Mouse (Mus musculus) olfactory bulb, adult 2 months (tissue): ENCODE data around the gene Grk5. TPM values are rescaled to one million over a fixed set of nuclear protein-coding genes. Genes with fewer than 3 reads are reported as not detected.
A peak's percentile ranks its signal among the peaks of the same experiment; 100 is the strongest.

Experiments used
- H3K27ac ChIP-seq: fragments of 200-500 bp; 2 replicates; pipeline ENCODE4 v1.5.1; 2012; ENCODE audit warnings: low read depth, low read length; ENCODE audit not compliant: insufficient read depth
- H3K4me1 ChIP-seq: fragments of 200-500 bp; 2 replicates; pipeline ENCODE4 v1.6.1; 2012; ENCODE audit warnings: low read length; ENCODE audit not compliant: control insufficient read depth, insufficient read depth
- H3K4me3 ChIP-seq: fragments of 200-500 bp; 2 replicates; pipeline ENCODE4 v1.5.1; 2012; ENCODE audit warnings: mild to moderate bottlenecking, low read depth, low read length, moderate library complexity; ENCODE audit not compliant: insufficient read depth
- CTCF ChIP-seq: fragments of 200-500 bp; IDR thresholded peaks from 2 replicates; pipeline ENCODE4 v1.5.1; 2012; ENCODE audit warnings: low read depth, mild to moderate bottlenecking, low read length, moderate library complexity; ENCODE audit not compliant: insufficient read depth
- POLR2A ChIP-seq: fragments of 200-500 bp; IDR thresholded peaks from 2 replicates; pipeline ENCODE4 v1.6.1; 2012; ENCODE audit warnings: mild to moderate bottlenecking, low read depth, low read length, moderate library complexity; ENCODE audit not compliant: insufficient read depth
- WGBS: fragments of 180-500 bp; shearing (Covaris S2); methylation state at CpG from one replicate; pipeline ENCODE4 v1.1.7; 2018; 5-methylcytosine and 5-hydroxymethylcytosine counted together
- polyA plus RNA-seq: library from polyadenylated mRNA; stranded (reverse); fragments of >200 nt; gene quantifications from 2 replicates; pipeline ENCODE4 v1.2.4, GENCODE M21; 2012; ENCODE audit warnings: low replicate concordance; ENCODE audit not compliant: missing spikeins, insufficient read depth, insufficient read length

The Grk5 gene
- polyA plus RNA-seq, 1 experiment, result not detected

GRCm38 (mm10) chr19:60874064-60874694, 15.4 kb upstream of the Grk5 start, which contains the start of gene Prdx3:
Gene Prdx3 (minus strand): TSS chr19:60874556.
- under 1% methylated on average over 28 of the region's 28 CpGs for WGBS
- Histone ChIP-seq H3K4me1 (peaks cover 3% of the 10 kb centered on the region), H3K27ac (peak within 1 kb of the TSS; percentile 56), H3K4me3 (peak within 1 kb of the TSS; percentile 58)
- TF ChIP-seq POLR2A (peak; percentile 64), CTCF (no peak)

GRCm38 (mm10) chr19:60883129-60883528, 6.4 kb upstream of the Grk5 start:
- Histone ChIP-seq H3K4me3 (no peak overlapping the region), H3K27ac (no peak overlapping the region), H3K4me1 (no peaks in the 10 kb centered on the region)
- WGBS, result 6% methylated on average over 3 of the region's 3 CpGs
- TF ChIP-seq CTCF (no peak), POLR2A (no peak)

DNA sequence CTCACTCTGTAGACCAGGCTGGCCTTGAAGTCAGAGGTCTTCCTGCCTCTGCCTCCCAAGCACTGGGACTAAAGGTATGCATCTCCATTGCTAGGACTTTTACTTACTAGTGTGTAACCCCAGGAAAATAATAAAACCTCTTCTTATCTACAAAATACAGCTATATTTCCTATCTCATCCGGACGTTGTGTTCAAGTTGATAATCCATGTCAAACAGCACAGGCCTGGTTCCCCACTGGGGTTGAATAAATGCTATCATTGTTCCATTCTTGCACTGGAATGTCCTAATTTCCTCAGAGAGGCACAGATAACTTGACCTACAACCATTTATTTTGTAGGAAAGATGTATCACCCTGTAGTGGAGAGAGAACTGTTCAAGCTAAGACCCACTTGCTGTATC, 1.9 kb upstream of the Grk5 start:
- H3K4me1 ChIP-seq, result 0 out of 2 replicates have a peak, but pooled peaks cover 3% of the 10 kb centered on the region
- TF ChIP-seq CTCF, result no peak
- no peak for TF ChIP-seq POLR2A
- H3K27ac ChIP-seq, result no peak overlapping the region
- no peak overlapping the region for H3K4me3 ChIP-seq
- 81% methylated on average over 2 of the region's 2 CpGs for WGBS

- no peak for TF ChIP-seq POLR2A
- TF ChIP-seq CTCF, result no peak
- Histone ChIP-seq H3K27ac (no peak overlapping the region), H3K4me3 (peak overlapping the region; percentile 89), H3K4me1 (0 out of 2 replicates have a peak, but pooled peaks cover 3% of the 10 kb centered on the region)
- 8% methylated on average over 17 of the region's 17 CpGs for WGBS
Measured at GRCm38 (mm10) chr19:60889101-60889713, 342 bp upstream of the Grk5 start.

DNA sequence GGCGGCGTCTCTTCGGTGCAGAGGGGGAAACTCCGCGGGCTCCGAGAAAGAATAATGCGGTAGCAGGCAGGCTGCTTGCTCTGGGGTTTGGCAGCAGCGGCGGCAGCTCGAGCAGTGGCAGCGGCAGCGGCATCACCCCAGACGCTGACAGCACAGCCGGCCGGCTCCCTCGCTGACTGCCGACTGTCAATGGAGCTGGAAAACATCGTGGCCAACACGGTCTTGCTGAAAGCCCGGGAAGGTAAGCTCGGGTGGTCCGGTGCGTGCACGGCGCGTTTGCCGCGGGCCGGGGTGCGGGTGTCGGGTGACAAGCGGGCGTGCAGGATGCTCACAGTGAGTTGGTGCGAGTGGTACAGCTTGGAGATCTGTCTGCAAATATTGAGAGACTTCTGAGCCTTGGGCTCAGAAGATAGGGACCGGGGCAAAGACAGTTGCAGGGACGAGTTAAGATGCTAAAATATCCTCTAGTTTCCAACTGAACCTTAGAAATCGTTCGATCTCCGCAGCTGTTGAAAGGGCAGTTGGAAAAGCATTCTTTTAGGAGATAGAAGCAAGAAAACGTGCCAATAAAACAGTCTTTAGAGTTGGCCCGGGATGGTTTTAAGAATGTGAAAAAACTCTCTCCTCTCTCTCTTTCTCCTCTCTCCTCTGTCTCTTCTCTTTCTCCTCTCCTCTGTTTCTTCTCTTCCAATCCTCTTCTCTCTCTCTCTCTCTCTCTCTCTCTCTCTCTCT, 1.0 kb downstream of the Grk5 start:
- peak overlapping the region; percentile 29 for H3K27ac ChIP-seq
- peak overlapping the region; percentile 89 for H3K4me3 ChIP-seq
- H3K4me1 ChIP-seq, result 0 out of 2 replicates have a peak, but pooled peaks cover 3% of the 10 kb centered on the region
- TF ChIP-seq CTCF (no peak), POLR2A (no peak)
- WGBS, result under 1% methylated on average over 39 of the region's 41 CpGs

- Histone ChIP-seq H3K4me1 (0 out of 2 replicates have a peak, but pooled peaks cover 3% of the 10 kb centered on the region), H3K27ac (no peak overlapping the region), H3K4me3 (no peak overlapping the region)
- no peak for TF ChIP-seq CTCF
- TF ChIP-seq POLR2A, result no peak
- 1% methylated on average over 4 of the region's 5 CpGs for WGBS
Measured at GRCm38 (mm10) chr19:60891123-60891470, 1.5 kb downstream of the Grk5 start.

- Histone ChIP-seq H3K4me3 (no peak overlapping the region), H3K27ac (no peak overlapping the region), H3K4me1 (0 out of 2 replicates have a peak, but pooled peaks cover 3% of the 10 kb centered on the region)
- TF ChIP-seq POLR2A (no peak), CTCF (0 out of 2 replicates have a peak, but pooled peaks have one; percentile 11)
- WGBS, result 28% methylated on average over 1 of the region's 1 CpGs
Measured at GRCm38 (mm10) chr19:60891934-60892547, 2.5 kb downstream of the Grk5 start.

- 44% methylated on average over 3 of the region's 3 CpGs for WGBS
- peak overlapping the region; percentile 37; the same call in 1 of the 2 replicates for H3K27ac ChIP-seq
- no peaks in the 10 kb centered on the region for H3K4me1 ChIP-seq
- no peak overlapping the region for H3K4me3 ChIP-seq
- TF ChIP-seq CTCF (no peak), POLR2A (no peak)
Measured at GRCm38 (mm10) chr19:60895251-60895880, 5.8 kb downstream of the Grk5 start.
